Mouse (Mus musculus): ENCODE results near the gene Mpc1. TPM values are rescaled to one million over a fixed set of nuclear protein-coding genes. Genes with fewer than 3 reads are reported as not detected.
A peak's percentile ranks its signal among the peaks of the same experiment; 100 is the strongest.

Gene Mpc1
- polyA plus RNA-seq, 1 experiment from 2014 or later = 297 TPM

DNA sequence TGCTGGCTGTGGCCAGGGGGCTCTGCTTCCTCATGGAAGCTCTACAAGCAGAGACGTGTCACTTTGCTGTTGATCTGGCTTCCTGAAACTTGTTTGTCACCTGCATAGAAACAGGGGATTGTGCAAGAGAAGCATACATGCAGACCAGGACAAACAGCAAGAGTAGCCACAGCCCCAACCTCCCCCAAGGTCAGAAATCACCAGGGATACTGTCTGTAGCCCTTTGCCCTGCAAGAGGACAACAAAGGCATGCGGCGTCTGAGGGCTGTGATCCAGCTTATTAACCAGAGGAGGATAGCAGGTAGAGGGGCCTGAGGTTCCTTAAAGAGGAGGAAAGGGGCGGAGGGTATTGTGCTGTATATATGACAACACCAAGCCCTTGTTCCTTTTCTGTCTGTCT, 6.6 kb upstream of the Mpc1 start:
- WGBS = 61% methylated on average over 4 of the region's 4 CpGs
- no peaks in the 10 kb centered on the region for H3K9me3 ChIP-seq (ENCODE audit: control insufficient read depth)
- ATAC-seq = no peak
- no peak overlapping the region for H3K4me3 ChIP-seq (ENCODE audit: low read depth, low read length)
- no peaks in the 10 kb centered on the region for H3K4me1 ChIP-seq (replicated peaks; ENCODE audit: control insufficient read depth, insufficient read depth, low read length)
- H3K27ac ChIP-seq (ENCODE audit: low read depth, low read length) = no peak overlapping the region
- H3K27me3 ChIP-seq (replicated peaks; ENCODE audit: control insufficient read depth, insufficient read depth, low read length) = peaks cover 5% of the 10 kb centered on the region; the same call in 1 of the 2 replicates
- no peaks in the 10 kb centered on the region for H3K36me3 ChIP-seq (ENCODE audit: control insufficient read depth, insufficient read depth)
- H3K4me2 ChIP-seq (replicated peaks; ENCODE audit: low read depth) = no peak overlapping the region
- H3K9ac ChIP-seq (ENCODE audit: low read depth, low read length) = no peak overlapping the region
- TF ChIP-seq CTCF (IDR thresholded peaks at IDR 0.05; ENCODE audit: low read depth) = no peak

DNA sequence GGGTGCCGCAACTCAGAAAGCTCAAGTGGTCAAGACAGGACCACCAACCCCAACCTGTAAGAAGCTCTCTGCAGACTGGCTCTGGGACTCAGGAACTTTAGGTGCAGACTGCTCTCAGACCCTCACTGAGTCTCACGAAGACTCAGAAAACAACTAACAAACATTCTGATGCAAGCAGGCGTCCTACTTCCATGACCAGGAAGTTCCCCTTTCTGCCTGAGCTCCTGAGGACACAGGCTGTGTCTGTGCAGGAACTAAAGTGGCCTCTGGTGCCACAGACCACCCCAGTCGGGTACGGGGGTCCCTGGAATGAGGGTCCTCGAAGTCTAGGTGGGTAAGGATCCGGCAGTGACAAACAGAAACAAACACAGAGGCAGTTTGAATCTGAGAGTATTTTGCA, 6.0 kb upstream of the Mpc1 start:
- no peak for ATAC-seq
- Histone ChIP-seq H3K27me3 (replicated peaks; ENCODE audit: control insufficient read depth, insufficient read depth, low read length) (peaks cover 5% of the 10 kb centered on the region; the same call in 1 of the 2 replicates), H3K4me1 (replicated peaks; ENCODE audit: control insufficient read depth, insufficient read depth, low read length) (no peaks in the 10 kb centered on the region), H3K36me3 (ENCODE audit: control insufficient read depth, insufficient read depth) (no peaks in the 10 kb centered on the region), H3K4me3 (ENCODE audit: low read depth, low read length) (no peak overlapping the region), H3K9me3 (ENCODE audit: control insufficient read depth) (no peaks in the 10 kb centered on the region), H3K27ac (ENCODE audit: low read depth, low read length) (no peak overlapping the region), H3K4me2 (replicated peaks; ENCODE audit: low read depth) (no peak overlapping the region), H3K9ac (ENCODE audit: low read depth, low read length) (no peak overlapping the region)
- TF ChIP-seq CTCF (IDR thresholded peaks at IDR 0.05; ENCODE audit: low read depth) = no peak
- WGBS = 74% methylated on average over 7 of the region's 7 CpGs

DNA sequence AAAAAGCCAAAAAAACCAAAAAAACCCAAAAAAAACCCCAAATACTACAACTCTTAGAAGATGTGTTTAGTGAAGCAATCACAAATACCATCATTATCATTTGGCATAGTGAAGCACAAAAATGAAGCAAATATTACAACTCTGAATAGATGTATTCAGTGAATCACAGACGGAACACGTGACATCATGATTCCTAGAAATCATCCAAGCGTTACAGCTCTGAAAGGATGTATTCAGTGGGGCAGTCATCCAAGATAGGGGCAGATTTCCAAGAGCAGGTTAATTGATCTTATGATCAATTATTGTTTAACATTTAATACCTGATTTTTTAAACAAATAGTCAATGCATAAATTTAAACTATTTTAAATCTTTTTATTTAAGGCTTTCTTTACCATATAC, 5.4 kb upstream of the Mpc1 start:
- Histone ChIP-seq H3K4me2 (replicated peaks; ENCODE audit: low read depth) (no peak overlapping the region), H3K4me1 (replicated peaks; ENCODE audit: control insufficient read depth, insufficient read depth, low read length) (no peaks in the 10 kb centered on the region), H3K27me3 (replicated peaks; ENCODE audit: control insufficient read depth, insufficient read depth, low read length) (peaks cover 2% of the 10 kb centered on the region; the same call in 1 of the 2 replicates), H3K36me3 (ENCODE audit: control insufficient read depth, insufficient read depth) (no peaks in the 10 kb centered on the region), H3K9ac (ENCODE audit: low read depth, low read length) (no peak overlapping the region), H3K9me3 (ENCODE audit: control insufficient read depth) (no peaks in the 10 kb centered on the region), H3K27ac (ENCODE audit: low read depth, low read length) (no peak overlapping the region), H3K4me3 (ENCODE audit: low read depth, low read length) (no peak overlapping the region)
- 86% methylated on average over 3 of the region's 3 CpGs for WGBS
- no peak for ATAC-seq
- TF ChIP-seq CTCF (IDR thresholded peaks at IDR 0.05; ENCODE audit: low read depth) = no peak

DNA sequence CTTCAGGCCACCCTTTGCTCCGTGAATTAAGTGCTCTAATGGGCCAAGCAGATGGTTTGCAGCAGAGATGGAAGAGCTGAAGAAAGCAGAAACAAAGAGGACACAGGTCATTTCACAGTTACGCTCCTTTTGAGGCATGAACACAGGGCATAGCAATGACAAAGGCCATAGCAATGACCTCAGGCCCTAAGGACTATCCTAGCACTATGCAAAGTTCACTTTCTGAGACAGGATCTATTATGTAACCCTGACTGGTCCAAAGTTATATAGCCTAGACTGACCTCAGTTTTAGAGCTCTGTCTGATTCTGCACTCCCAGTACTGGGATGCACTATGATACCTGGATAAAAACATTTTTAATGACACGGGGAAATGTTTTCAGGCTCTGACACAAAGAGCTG, 4.3 kb upstream of the Mpc1 start:
- ATAC-seq = no peak
- H3K36me3 ChIP-seq (ENCODE audit: control insufficient read depth, insufficient read depth) = no peaks in the 10 kb centered on the region
- TF ChIP-seq CTCF (IDR thresholded peaks at IDR 0.05; ENCODE audit: low read depth) = no peak
- no peak overlapping the region for H3K4me3 ChIP-seq (ENCODE audit: low read depth, low read length)
- H3K4me1 ChIP-seq (replicated peaks; ENCODE audit: control insufficient read depth, insufficient read depth, low read length) = no peaks in the 10 kb centered on the region
- H3K9me3 ChIP-seq (ENCODE audit: control insufficient read depth) = no peaks in the 10 kb centered on the region
- no peak overlapping the region for H3K4me2 ChIP-seq (replicated peaks; ENCODE audit: low read depth)
- H3K27me3 ChIP-seq (replicated peaks; ENCODE audit: control insufficient read depth, insufficient read depth, low read length) = no peaks in the 10 kb centered on the region; the same call in 1 of the 2 replicates
- no peak overlapping the region for H3K9ac ChIP-seq (ENCODE audit: low read depth, low read length)
- H3K27ac ChIP-seq (ENCODE audit: low read depth, low read length) = no peak overlapping the region
- WGBS = 71% methylated on average over 3 of the region's 3 CpGs

DNA sequence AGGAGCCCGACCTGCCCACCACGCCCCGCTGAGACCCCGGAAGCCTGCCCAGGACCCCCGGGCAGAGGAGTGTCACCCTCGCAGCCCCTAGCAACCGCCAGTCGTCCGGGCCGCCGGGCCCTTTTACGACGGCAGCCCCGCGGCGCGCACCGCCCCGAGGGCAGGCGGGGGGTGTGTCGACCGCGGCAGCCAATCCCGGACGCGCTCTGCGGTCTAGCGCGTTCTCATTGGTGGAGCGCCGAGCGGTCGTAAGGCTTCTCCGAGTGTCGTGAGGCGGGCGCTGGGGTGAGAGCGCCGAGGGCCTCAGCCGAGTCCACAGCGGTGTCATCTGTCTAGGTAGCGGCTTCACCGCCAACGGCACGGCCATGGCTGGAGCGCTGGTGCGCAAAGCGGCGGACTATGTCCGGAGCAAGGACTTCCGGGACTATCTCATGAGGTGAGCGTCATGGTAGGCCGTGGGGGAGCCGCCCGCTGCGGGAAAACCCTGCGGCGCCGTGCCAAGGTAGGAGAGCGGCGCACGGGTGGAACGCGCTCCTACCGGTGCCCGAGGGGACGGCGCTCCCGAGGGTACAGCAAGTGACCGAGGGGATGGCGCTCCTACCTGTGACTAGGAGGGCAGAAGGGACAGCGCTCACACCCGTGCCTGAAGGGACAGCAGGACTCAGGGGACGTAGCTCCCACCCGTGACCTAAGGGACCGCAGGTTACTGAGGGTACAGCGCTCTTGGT, 986 bp downstream of the Mpc1 start:
- H3K9ac ChIP-seq (ENCODE audit: low read depth, low read length) = peak overlapping the region; percentile 74
- ATAC-seq = peak; percentile 98
- H3K36me3 ChIP-seq (ENCODE audit: control insufficient read depth, insufficient read depth) = no peaks in the 10 kb centered on the region
- peak overlapping the region; percentile 95 for H3K27ac ChIP-seq (ENCODE audit: low read depth, low read length)
- no peaks in the 10 kb centered on the region for H3K4me1 ChIP-seq (replicated peaks; ENCODE audit: control insufficient read depth, insufficient read depth, low read length)
- H3K27me3 ChIP-seq (replicated peaks; ENCODE audit: control insufficient read depth, insufficient read depth, low read length) = no peaks in the 10 kb centered on the region
- no peaks in the 10 kb centered on the region for H3K9me3 ChIP-seq (ENCODE audit: control insufficient read depth)
- peak overlapping the region; percentile 90 for H3K4me3 ChIP-seq (ENCODE audit: low read depth, low read length)
- peak; percentile 61 for TF ChIP-seq CTCF (IDR thresholded peaks at IDR 0.05; ENCODE audit: low read depth)
- WGBS = under 1% methylated on average over 77 of the region's 77 CpGs
- peak overlapping the region; percentile 98 for H3K4me2 ChIP-seq (replicated peaks; ENCODE audit: low read depth)

DNA sequence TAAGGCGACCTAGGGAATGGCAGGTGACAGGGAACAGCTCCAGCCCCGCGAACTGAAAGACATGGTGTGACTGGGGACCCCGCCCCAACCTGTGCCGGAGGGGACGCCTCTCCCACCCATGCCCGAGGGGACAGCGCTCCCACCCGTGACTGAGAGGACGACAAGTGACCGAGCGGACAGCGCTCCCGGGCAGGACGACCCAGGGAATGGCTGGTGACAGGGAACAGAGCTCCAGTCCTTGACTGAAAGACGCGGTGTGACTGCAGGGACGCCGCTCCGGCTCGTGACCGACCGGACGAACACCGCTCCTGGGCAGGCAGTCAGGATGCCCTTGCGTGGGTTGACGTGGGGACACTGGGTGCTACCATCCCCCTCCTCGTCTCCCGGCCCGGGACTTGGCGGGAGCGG, 1.6 kb downstream of the Mpc1 start:
- peak overlapping the region; percentile 74 for H3K9ac ChIP-seq (ENCODE audit: low read depth, low read length)
- WGBS = 1% methylated on average over 32 of the region's 32 CpGs

More for the DNA sequence above, 1.6 kb downstream of the Mpc1 start:
- H3K36me3 ChIP-seq (ENCODE audit: control insufficient read depth, insufficient read depth) = no peaks in the 10 kb centered on the region
- no peaks in the 10 kb centered on the region for H3K9me3 ChIP-seq (ENCODE audit: control insufficient read depth)
- peak overlapping the region; percentile 90 for H3K4me3 ChIP-seq (ENCODE audit: low read depth, low read length)
- peak overlapping the region; percentile 95 for H3K27ac ChIP-seq (ENCODE audit: low read depth, low read length)
- peak; percentile 7 for ATAC-seq
- TF ChIP-seq CTCF (IDR thresholded peaks at IDR 0.05; ENCODE audit: low read depth) = no peak; the same call in none of the 2 replicates
- no peaks in the 10 kb centered on the region for H3K4me1 ChIP-seq (replicated peaks; ENCODE audit: control insufficient read depth, insufficient read depth, low read length)
- H3K27me3 ChIP-seq (replicated peaks; ENCODE audit: control insufficient read depth, insufficient read depth, low read length) = no peaks in the 10 kb centered on the region
- H3K4me2 ChIP-seq (replicated peaks; ENCODE audit: low read depth) = peak overlapping the region; percentile 98

Data from intestine, postnatal 0 days (tissue).